In genomic region chr7:126799050-126799467, GRCm38 (mm10) we compare ENCODE assay signal across 8 mouse cellular contexts. TPM values are rescaled to one million over a fixed set of nuclear protein-coding genes. Genes with fewer than 3 reads are reported as not detected.
DNase-seq lines count a peak whose midpoint lies in the region; ATAC-seq and TF ChIP-seq lines count a peak whose summit lies in the region.

No protein-coding gene starts in this region.

- peak overlapping the region; percentile 80 to 100 (median 95) for H3K4me3 ChIP-seq in CH12.LX (replicated peaks in 1 of 3; ENCODE audit: low read depth in 2 of 3, low read length in 2 of 3, poor library complexity in 1 of 3)
- peak overlapping the region; percentile 79 for H3K4me3 ChIP-seq in forebrain, embryonic 12.5 days (replicated peaks)
- peak overlapping the region; percentile 87 for H3K4me3 ChIP-seq in liver, postnatal 0 days (ENCODE audit: low read depth, low read length)
- peak overlapping the region; percentile 81 for H3K4me3 ChIP-seq in neural tube, embryonic 14.5 days (ENCODE audit: low read depth, low read length)

- H3K36me3 ChIP-seq in CH12.LX (replicated peaks in 1 of 2; ENCODE audit: control insufficient read depth in 1 of 2, insufficient read depth in 1 of 2, low read length in 1 of 2), result peaks cover 30 to 42% of the 10 kb centered on the region in 2 experiments
- peaks cover 61% of the 10 kb centered on the region for H3K36me3 ChIP-seq in forebrain, embryonic 12.5 days (replicated peaks)
- H3K36me3 ChIP-seq in liver, postnatal 0 days (replicated peaks; ENCODE audit: insufficient read depth, low read length), result peaks cover 32% of the 10 kb centered on the region
- peaks cover 25% of the 10 kb centered on the region for H3K36me3 ChIP-seq in neural tube, embryonic 14.5 days (ENCODE audit: control insufficient read depth, insufficient read depth, low read length)

- no peak overlapping the region for H3K4me2 ChIP-seq in CH12.LX (ENCODE audit: insufficient read depth, low read depth, poor library complexity, severe bottlenecking)
- H3K4me2 ChIP-seq in forebrain, embryonic 12.5 days, result peak overlapping the region; percentile 78
- peak overlapping the region; percentile 90 for H3K4me2 ChIP-seq in liver, postnatal 0 days (ENCODE audit: low read depth, low read length)
- peak overlapping the region; percentile 90 for H3K4me2 ChIP-seq in neural tube, embryonic 14.5 days (ENCODE audit: low read depth, low read length)

- no peak for TF ChIP-seq EP300 in CH12.LX (IDR thresholded peaks at IDR 0.05; ENCODE audit: low read length)
- no peak for TF ChIP-seq EP300 in liver, postnatal 0 days (IDR thresholded peaks at IDR 0.05; ENCODE audit: low read depth)

- intact Hi-C loops in heart, postnatal 10 days (cut with DNase I), result no loop called here

- no peak for TF ChIP-seq RAD21 in CH12.LX (IDR thresholded peaks at IDR 0.05; ENCODE audit: low read depth, low read length)

- peaks cover 6 to 42% of the 10 kb centered on the region in 2 experiments; a peak in 3 of 4 replicates for H3K4me1 ChIP-seq in CH12.LX (ENCODE audit: control insufficient read depth in 1 of 2, insufficient read depth in 2 of 2)
- H3K4me1 ChIP-seq in forebrain, embryonic 12.5 days, result peaks cover 42% of the 10 kb centered on the region
- H3K4me1 ChIP-seq in liver, postnatal 0 days (ENCODE audit: insufficient read depth), result peaks cover 30% of the 10 kb centered on the region
- H3K4me1 ChIP-seq in neural tube, embryonic 14.5 days (ENCODE audit: control insufficient read depth, insufficient read depth, low read length), result peaks cover 19% of the 10 kb centered on the region

- TF ChIP-seq CTCF in CH12.LX (conservative IDR thresholded peaks at IDR 0.05 in 1 of 2, IDR thresholded peaks at IDR 0.05 in 1 of 2; ENCODE audit: low read depth in 2 of 2, low read length in 2 of 2), result no peak; a peak in 1 of 4 replicates
- TF ChIP-seq CTCF in liver, postnatal 0 days (IDR thresholded peaks at IDR 0.05; ENCODE audit: low read depth), result peak; percentile 55

- H3K27ac ChIP-seq in CH12.LX (ENCODE audit: insufficient read depth, low read depth), result peak overlapping the region; percentile 99
- H3K27ac ChIP-seq in forebrain, embryonic 12.5 days, result peak overlapping the region; percentile 96
- H3K27ac ChIP-seq in liver, postnatal 0 days (ENCODE audit: low read depth), result peak overlapping the region; percentile 97
- H3K27ac ChIP-seq in neural tube, embryonic 14.5 days (ENCODE audit: low read depth, low read length), result peak overlapping the region; percentile 95

- dilution Hi-C loops in CH12.LX (cut with MboI; ENCODE audit: extremely low pct_ligation_motif_present, extremely low pct_unique_long_range_greater_than_20kb, low sequenced_read_pairs), result no loop called here

- TF ChIP-seq POLR2A in CH12.LX (IDR thresholded peaks at IDR 0.05; ENCODE audit: low read depth, low read length), result peak; percentile 96

- H3K79me2 ChIP-seq in CH12.LX (replicated peaks; ENCODE audit: control insufficient read depth, extremely low read depth, insufficient read depth, poor library complexity, severe bottlenecking), result peaks cover 26% of the 10 kb centered on the region

- no peaks in the 10 kb centered on the region for H3K9me3 ChIP-seq in CH12.LX (replicated peaks; ENCODE audit: low read length)
- no peaks in the 10 kb centered on the region for H3K9me3 ChIP-seq in forebrain, embryonic 12.5 days
- no peaks in the 10 kb centered on the region for H3K9me3 ChIP-seq in liver, postnatal 0 days (ENCODE audit: low read length)
- no peaks in the 10 kb centered on the region for H3K9me3 ChIP-seq in neural tube, embryonic 14.5 days (ENCODE audit: control insufficient read depth, low read length)

- H3K9ac ChIP-seq in CH12.LX (ENCODE audit: insufficient read depth, low read depth), result peak overlapping the region; percentile 96
- peak overlapping the region; percentile 89 for H3K9ac ChIP-seq in forebrain, embryonic 12.5 days
- peak overlapping the region; percentile 86 for H3K9ac ChIP-seq in liver, postnatal 0 days (replicated peaks)
- H3K9ac ChIP-seq in neural tube, embryonic 14.5 days (replicated peaks; ENCODE audit: low read depth, low read length), result peak overlapping the region; percentile 87

- under 1% methylated on average over 33 of the region's 36 CpGs for WGBS in forebrain, embryonic 12.5 days
- under 1% methylated on average over 33 of the region's 36 CpGs for WGBS in large intestine, adult 2 months
- WGBS in liver, postnatal 0 days (ENCODE audit: insufficient replicate concordance), result under 1% methylated on average over 30 of the region's 36 CpGs
- under 1% methylated on average over 29 of the region's 36 CpGs for WGBS in neural tube, embryonic 14.5 days

- H3K27me3 ChIP-seq in CH12.LX (replicated peaks), result no peaks in the 10 kb centered on the region
- no peaks in the 10 kb centered on the region for H3K27me3 ChIP-seq in forebrain, embryonic 12.5 days
- H3K27me3 ChIP-seq in liver, postnatal 0 days (ENCODE audit: insufficient read depth, low read length), result no peaks in the 10 kb centered on the region
- no peaks in the 10 kb centered on the region for H3K27me3 ChIP-seq in neural tube, embryonic 14.5 days (ENCODE audit: control insufficient read depth, insufficient read depth, low read length)

- peak; percentile 96 for ATAC-seq in forebrain, embryonic 12.5 days (ENCODE audit: low FRiP score)
- ATAC-seq in liver, postnatal 0 days, result peak; percentile 93
- ATAC-seq in neural tube, embryonic 14.5 days (ENCODE audit: low read depth), result peak; percentile 96

- in situ Hi-C loops in CH12.LX (cut with MboI; ENCODE audit: low pct_ligation_motif_present, low pct_unique_long_range_greater_than_20kb, low sequenced_read_pairs), result no loop called here

- peak; percentile 98 for DNase-seq in CH12.LX (ENCODE audit: extremely low read depth)
- peak; percentile 95 for DNase-seq in c-Kit-positive CD71-positive TER-119-negative erythroid progenitor cells, embryonic 14.5 days (ENCODE audit: low read depth)
- peak; percentile 97 to 99 for DNase-seq in heart, postnatal 10 days
- DNase-seq in large intestine, adult 2 months (ENCODE audit: low read depth, low spot score), result peak; percentile 89
- peak; percentile 94 for DNase-seq in liver, postnatal 0 days
- DNase-seq in testis, postnatal 10 days (ENCODE audit: low spot score), result peak; percentile 96

TF ChIP-seq in CH12.LX, 34 proteins besides CTCF, POLR2A, EP300 and RAD21 (continues in another document):
- TF ChIP-seq JUN (IDR thresholded peaks at IDR 0.05; ENCODE audit: insufficient read depth, low read depth, low read length) (no peak), RCOR1 (conservative IDR thresholded peaks at IDR 0.05; ENCODE audit: low read depth, low read length) (0 out of 2 replicates have a peak, but pooled peaks have one; percentile 5), ZC3H11A (IDR thresholded peaks at IDR 0.05; ENCODE audit: low read depth, low read length) (no peak), USF2 (conservative IDR thresholded peaks at IDR 0.05; ENCODE audit: low read depth, low read length) (no peak)

RNA-seq across cellular contexts. Expression of gene Fam57b, which starts 1.6 kb away (rescaled TPM):
- 0.30 TPM in 1 of 2 replicates, not detected in the other for total RNA-seq in CH12.LX (2012; rRNA removed)
- not detected in 2 replicates for total RNA-seq in CH12.LX (2014; rRNA removed)
- not detected in 2 replicates for polyA plus RNA-seq in CH12.LX (2012; ENCODE audit: insufficient read length, low read depth)
- polyA plus RNA-seq in forebrain, embryonic 12.5 days (2016; fragmentation: Nextera tagmentation; extraction: Ambion mirVana), result 16.2 and 17.6 TPM in 2 replicates
- total RNA-seq in heart, postnatal 10 days (2021), result 10 to 100 TPM; 10.1 to 11.0 TPM
- 1.9 and 2.6 TPM in 2 replicates for polyA plus RNA-seq in large intestine, adult 2 months (2012; rRNA removed)
- 0.06 and 0.09 TPM in 2 replicates for polyA plus RNA-seq in liver, postnatal 0 days (2015; fragmentation: Nextera tagmentation; extraction: Ambion mirVana)
- 50.9 and 64.4 TPM in 2 replicates for polyA plus RNA-seq in neural tube, embryonic 14.5 days (2014; fragmentation: Nextera tagmentation; extraction: Ambion mirVana)

RNA-seq across cellular contexts. Expression of gene Ppp4c, which starts 6.8 kb away (rescaled TPM):
- 201 and 213 TPM in 2 replicates for total RNA-seq in CH12.LX (2012; rRNA removed)
- total RNA-seq in CH12.LX (2014; rRNA removed), result 175 and 195 TPM in 2 replicates
- 161 and 168 TPM in 2 replicates for polyA plus RNA-seq in CH12.LX (2012; ENCODE audit: insufficient read length, low read depth)
- polyA plus RNA-seq in forebrain, embryonic 12.5 days (2016; fragmentation: Nextera tagmentation; extraction: Ambion mirVana), result 310 and 320 TPM in 2 replicates
- total RNA-seq in heart, postnatal 10 days (2021), result 10 to 100 TPM; 53.2 to 58.2 TPM
- polyA plus RNA-seq in large intestine, adult 2 months (2012; rRNA removed), result 245 and 253 TPM in 2 replicates
- polyA plus RNA-seq in liver, postnatal 0 days (2015; fragmentation: Nextera tagmentation; extraction: Ambion mirVana), result 69.9 and 72.1 TPM in 2 replicates
- 154 and 168 TPM in 2 replicates for polyA plus RNA-seq in neural tube, embryonic 14.5 days (2014; fragmentation: Nextera tagmentation; extraction: Ambion mirVana)

RNA-seq across cellular contexts. Expression of gene Tbx6, which starts 17.8 kb away (rescaled TPM):
- total RNA-seq in CH12.LX (2012; rRNA removed) (15.2 and 15.8 TPM in 2 replicates), CH12.LX (2014; rRNA removed) (12.3 and 12.8 TPM in 2 replicates)
- 29.2 and 31.5 TPM in 2 replicates for polyA plus RNA-seq in CH12.LX (2012; ENCODE audit: insufficient read length, low read depth)
- polyA plus RNA-seq in forebrain, embryonic 12.5 days (2016; fragmentation: Nextera tagmentation; extraction: Ambion mirVana), result 0.33 and 0.56 TPM in 2 replicates
- total RNA-seq in heart, postnatal 10 days (2021), result under 1 TPM; 0.29 to 0.35 TPM
- polyA plus RNA-seq in large intestine, adult 2 months (2012; rRNA removed), result 0.87 and 1.6 TPM in 2 replicates
- 0.14 and 0.29 TPM in 2 replicates for polyA plus RNA-seq in liver, postnatal 0 days (2015; fragmentation: Nextera tagmentation; extraction: Ambion mirVana)
- 0.27 and 0.55 TPM in 2 replicates for polyA plus RNA-seq in neural tube, embryonic 14.5 days (2014; fragmentation: Nextera tagmentation; extraction: Ambion mirVana)

RNA-seq across cellular contexts. Expression of gene Ypel3, which starts 22.3 kb away (rescaled TPM):
- 13.9 and 38.9 TPM in 2 replicates for total RNA-seq in CH12.LX (2012; rRNA removed)
- 26.0 and 33.9 TPM in 2 replicates for total RNA-seq in CH12.LX (2014; rRNA removed)
- 40.5 and 44.0 TPM in 2 replicates for polyA plus RNA-seq in CH12.LX (2012; ENCODE audit: insufficient read length, low read depth)
- polyA plus RNA-seq in forebrain, embryonic 12.5 days (2016; fragmentation: Nextera tagmentation; extraction: Ambion mirVana), result 91.8 and 92.7 TPM in 2 replicates
- 10 to 100 TPM; 61.9 to 71.7 TPM for total RNA-seq in heart, postnatal 10 days (2021)
- polyA plus RNA-seq in large intestine, adult 2 months (2012; rRNA removed), result 84.4 and 90.5 TPM in 2 replicates
- polyA plus RNA-seq in liver, postnatal 0 days (2015; fragmentation: Nextera tagmentation; extraction: Ambion mirVana), result 65.0 and 74.7 TPM in 2 replicates
- polyA plus RNA-seq in neural tube, embryonic 14.5 days (2014; fragmentation: Nextera tagmentation; extraction: Ambion mirVana), result 219 and 246 TPM in 2 replicates

RNA-seq across cellular contexts. Expression of gene 4930451I11Rik, which starts 32.4 kb away (rescaled TPM):
- total RNA-seq in CH12.LX (2012; rRNA removed) (not detected in 2 replicates), CH12.LX (2014; rRNA removed) (not detected in 2 replicates)
- polyA plus RNA-seq in CH12.LX (2012; ENCODE audit: insufficient read length, low read depth), result not detected in 2 replicates
- polyA plus RNA-seq in forebrain, embryonic 12.5 days (2016; fragmentation: Nextera tagmentation; extraction: Ambion mirVana), result not detected in 2 replicates
- total RNA-seq in heart, postnatal 10 days (2021), result not detected
- polyA plus RNA-seq in large intestine, adult 2 months (2012; rRNA removed), result not detected in 2 replicates
- not detected in 2 replicates for polyA plus RNA-seq in liver, postnatal 0 days (2015; fragmentation: Nextera tagmentation; extraction: Ambion mirVana)
- not detected in 2 replicates for polyA plus RNA-seq in neural tube, embryonic 14.5 days (2014; fragmentation: Nextera tagmentation; extraction: Ambion mirVana)

Comparison
In these comparisons a context has a peak if more than half of its experiments do, and no peak if none do; other contexts are left out.
1. Peak in every context shown above with its lines: DNase-seq, ATAC-seq, H3K4me3 ChIP-seq and H3K27ac ChIP-seq.
2. RNA of gene Tbx6, which starts 17.8 kb away (polyA plus RNA-seq): 29.2 to 31.5 TPM in CH12.LX; 0.87 to 1.6 TPM in large intestine, adult 2 months, 0.33 to 0.56 TPM in forebrain, embryonic 12.5 days, 0.14 to 0.29 TPM in liver, postnatal 0 days and 0.27 to 0.55 TPM in neural tube, embryonic 14.5 days; every median in the first group is over 10 times any median in the second.